Mouse (Mus musculus) 3134 (cell line): Measurements from ENCODE around the gene Efemp1.

ENCODE experiments used
- DNase-seq: peaks from one replicate; pipeline ENCODE4 v3.0.0-alpha.2; 2011; ENCODE audit warnings: low spot score; ENCODE audit not compliant: insufficient read length; ENCODE audit errors: extremely low read depth

Gene Efemp1

GRCm38 (mm10) chr11:28853102-28853800 lies at the start of gene Efemp1:
Efemp1 (plus strand) TSS chr11:28853204.
- no peak for DNase-seq

- peak; percentile 14 for DNase-seq
Measured at GRCm38 (mm10) chr11:28808685-28809084, 44.3 kb upstream of the Efemp1 start.

- DNase-seq = no peak
Measured at GRCm38 (mm10) chr11:28811874-28812273, 41.1 kb upstream of the Efemp1 start.

- DNase-seq = peak; percentile 50
Measured at GRCm38 (mm10) chr11:28812564-28812963, 40.4 kb upstream of the Efemp1 start.

GRCm38 (mm10) chr11:28817405-28817804 lies 35.6 kb upstream of the Efemp1 start:
- no peak for DNase-seq

- DNase-seq = peak; percentile 30
Measured at GRCm38 (mm10) chr11:28826950-28827349, 26.1 kb upstream of the Efemp1 start.

- DNase-seq = peak; percentile 69
Measured at GRCm38 (mm10) chr11:28833809-28834208, 19.2 kb upstream of the Efemp1 start.

GRCm38 (mm10) chr11:28835141-28835540 lies 17.9 kb upstream of the Efemp1 start:
- DNase-seq = no peak

- DNase-seq = peak; percentile 32
Measured at GRCm38 (mm10) chr11:28849841-28850240, 3.2 kb upstream of the Efemp1 start.

GRCm38 (mm10) chr11:28851645-28852044 lies 1.4 kb upstream of the Efemp1 start:
- no peak for DNase-seq

- DNase-seq = no peak
Measured at GRCm38 (mm10) chr11:28852361-28852919, 564 bp upstream of the Efemp1 start.

- no peak for DNase-seq
Measured at GRCm38 (mm10) chr11:28859125-28859524, 6.1 kb downstream of the Efemp1 start.

GRCm38 (mm10) chr11:28869129-28869528 lies 16.1 kb downstream of the Efemp1 start:
- DNase-seq = no peak

- DNase-seq = no peak
Measured at GRCm38 (mm10) chr11:28881381-28881976, 28.5 kb downstream of the Efemp1 start.

- DNase-seq = no peak
Measured at GRCm38 (mm10) chr11:28883106-28883505, 30.1 kb downstream of the Efemp1 start.

- DNase-seq = no peak
Measured at GRCm38 (mm10) chr11:28889538-28889937, 36.5 kb downstream of the Efemp1 start.

- DNase-seq = no peak
Measured at GRCm38 (mm10) chr11:28891515-28891914, 38.5 kb downstream of the Efemp1 start.

GRCm38 (mm10) chr11:28899420-28899819 lies 46.4 kb downstream of the Efemp1 start:
- DNase-seq = no peak

- no peak for DNase-seq
Measured at GRCm38 (mm10) chr11:28904596-28904995, 51.6 kb downstream of the Efemp1 start.

- peak; percentile 65 for DNase-seq
Measured at GRCm38 (mm10) chr11:28906288-28906687, 53.3 kb downstream of the Efemp1 start.

GRCm38 (mm10) chr11:28908908-28909545 lies 56.0 kb downstream of the Efemp1 start:
- DNase-seq = peak; percentile 17
